Mouse (Mus musculus) limb, embryonic 11.5 days (tissue): ENCODE results near the gene Gm20219. TPM values are rescaled to one million over a fixed set of nuclear protein-coding genes. Genes with fewer than 3 reads are reported as not detected.
A peak's percentile ranks its signal among the peaks of the same experiment; 100 is the strongest.

Experiments used
- ATAC-seq: fragments of 200-750 bp; cut with Nextera tagmentation; 2 replicates; pipeline ENCODE4 v1.8.0; 2017; ENCODE audit warnings: low read depth; ENCODE audit not compliant: insufficient number of reproducible peaks, low FRiP score, low TSS enrichment
- DNase-seq: peaks from one replicate; pipeline ENCODE4 v3.0.0-alpha.2; 2015; ENCODE audit warnings: low spot score
- H3K27ac ChIP-seq: fragments of 300-500 bp; sonication (generic); replicated peaks from 2 replicates; pipeline ENCODE4 v1.5.1; 2014; ENCODE audit warnings: low read depth, mild to moderate bottlenecking, low read length
- H3K27me3 ChIP-seq: fragments of 300-500 bp; sonication (generic); 2 replicates; pipeline ENCODE4 v1.6.1; 2014; ENCODE audit warnings: mild to moderate bottlenecking, low read length, mixed read lengths; ENCODE audit not compliant: control insufficient read depth, insufficient read depth
- H3K36me3 ChIP-seq: fragments of 300-500 bp; sonication (generic); 2 replicates; pipeline ENCODE4 v1.6.1; 2014; ENCODE audit warnings: mild to moderate bottlenecking, low read length, moderate library complexity, mixed read lengths; ENCODE audit not compliant: control insufficient read depth, insufficient read depth
- H3K4me1 ChIP-seq: fragments of 300-500 bp; sonication (generic); 2 replicates; pipeline ENCODE4 v1.6.1; 2014; ENCODE audit warnings: low read length, mixed read lengths; ENCODE audit not compliant: control insufficient read depth, insufficient read depth
- H3K4me2 ChIP-seq: fragments of 300-500 bp; sonication (generic); 2 replicates; pipeline ENCODE4 v1.6.1; 2014; ENCODE audit warnings: low read depth, mild to moderate bottlenecking, moderate library complexity; ENCODE audit not compliant: severe bottlenecking
- H3K4me3 ChIP-seq: fragments of 300-500 bp; sonication (generic); 2 replicates; pipeline ENCODE4 v1.5.1; 2014; ENCODE audit warnings: low read depth, low read length
- H3K9ac ChIP-seq: fragments of 300-500 bp; sonication (generic); 2 replicates; pipeline ENCODE4 v1.6.1; 2014; ENCODE audit warnings: mild to moderate bottlenecking, low read length
- H3K9me3 ChIP-seq: fragments of 300-500 bp; sonication (generic); 2 replicates; pipeline ENCODE4 v1.6.1; 2016; ENCODE audit warnings: low read length; ENCODE audit not compliant: control insufficient read depth
- WGBS: fragments of 180-500 bp; shearing (Covaris S2); extraction: QIAGEN DNeasy Blood & Tissue Kit; methylation state at CpG from one replicate; pipeline ENCODE4 v1.1.7; 2014; 5-methylcytosine and 5-hydroxymethylcytosine counted together
- polyA plus RNA-seq: library from polyadenylated mRNA; unstranded; fragments of >200 nt; fragmentation: Nextera tagmentation; extraction: Ambion mirVana; gene quantifications from 2 replicates; pipeline ENCODE4 v1.2.1, GENCODE M21; 2014

Gene Gm20219
- polyA plus RNA-seq, 1 experiment from 2014 or later = 0.73 TPM

- Histone ChIP-seq H3K27me3 (no peaks in the 10 kb centered on the region), H3K4me1 (no peaks in the 10 kb centered on the region), H3K27ac (no peak overlapping the region), H3K4me3 (no peak overlapping the region), H3K4me2 (no peak overlapping the region), H3K9ac (no peak overlapping the region), H3K9me3 (no peaks in the 10 kb centered on the region), H3K36me3 (no peaks in the 10 kb centered on the region)
- 33% methylated on average over 6 of the region's 6 CpGs for WGBS
- peak; percentile 22 for DNase-seq
- ATAC-seq = peak; percentile 71; the same call in 1 of the 2 replicates
Observed at GRCm38 (mm10) chr17:56540562-56540975, 13.6 kb downstream of the Gm20219 start.

GRCm38 (mm10) chr17:56537912-56538311 is 16.3 kb downstream of the Gm20219 start:
- DNase-seq = no peak

GRCm38 (mm10) chr17:56536874-56537273 is 17.3 kb downstream of the Gm20219 start:
- Histone ChIP-seq H3K4me2 (no peak overlapping the region), H3K4me3 (no peak overlapping the region), H3K27ac (no peak overlapping the region), H3K9me3 (no peaks in the 10 kb centered on the region), H3K9ac (no peak overlapping the region), H3K4me1 (no peaks in the 10 kb centered on the region), H3K27me3 (no peaks in the 10 kb centered on the region), H3K36me3 (no peaks in the 10 kb centered on the region)
- DNase-seq (no peak), ATAC-seq (no peak)
- 77% methylated on average over 3 of the region's 3 CpGs for WGBS

More at GRCm38 (mm10) chr17:56537912-56538311, 16.3 kb downstream of the Gm20219 start:
- H3K27ac ChIP-seq = no peak overlapping the region
- H3K4me3 ChIP-seq = no peak overlapping the region
- H3K9me3 ChIP-seq = no peaks in the 10 kb centered on the region
- no peak overlapping the region for H3K4me2 ChIP-seq
- H3K4me1 ChIP-seq = no peaks in the 10 kb centered on the region
- no peak overlapping the region for H3K9ac ChIP-seq
- H3K27me3 ChIP-seq = no peaks in the 10 kb centered on the region
- WGBS = 51% methylated on average over 8 of the region's 8 CpGs
- no peak for ATAC-seq
- H3K36me3 ChIP-seq = no peaks in the 10 kb centered on the region

- no peaks in the 10 kb centered on the region for H3K4me1 ChIP-seq
Observed at GRCm38 (mm10) chr17:56536192-56536591, 18.0 kb downstream of the Gm20219 start.

GRCm38 (mm10) chr17:56524943-56525342 is 29.2 kb downstream of the Gm20219 start:
- no peak overlapping the region for H3K4me3 ChIP-seq
- WGBS = 80% methylated on average over 4 of the region's 4 CpGs
- H3K9me3 ChIP-seq = no peaks in the 10 kb centered on the region
- no peaks in the 10 kb centered on the region for H3K4me1 ChIP-seq
- ATAC-seq = no peak
- no peak overlapping the region for H3K9ac ChIP-seq
- DNase-seq = no peak
- no peak overlapping the region for H3K27ac ChIP-seq
- H3K4me2 ChIP-seq = no peak overlapping the region
- no peaks in the 10 kb centered on the region for H3K27me3 ChIP-seq
- no peaks in the 10 kb centered on the region for H3K36me3 ChIP-seq

More at GRCm38 (mm10) chr17:56536192-56536591, 18.0 kb downstream of the Gm20219 start:
- H3K9ac ChIP-seq = no peak overlapping the region
- H3K27ac ChIP-seq = no peak overlapping the region
- H3K4me2 ChIP-seq = no peak overlapping the region
- 78% methylated on average over 14 of the region's 14 CpGs for WGBS
- DNase-seq (no peak), ATAC-seq (no peak)
- no peaks in the 10 kb centered on the region for H3K9me3 ChIP-seq
- H3K4me3 ChIP-seq = no peak overlapping the region
- H3K27me3 ChIP-seq = no peaks in the 10 kb centered on the region
- no peaks in the 10 kb centered on the region for H3K36me3 ChIP-seq

GRCm38 (mm10) chr17:56522744-56523143 is 31.4 kb downstream of the Gm20219 start:
- Histone ChIP-seq H3K4me3 (no peak overlapping the region), H3K4me1 (no peaks in the 10 kb centered on the region), H3K36me3 (no peaks in the 10 kb centered on the region), H3K4me2 (no peak overlapping the region), H3K9ac (no peak overlapping the region), H3K27me3 (no peaks in the 10 kb centered on the region), H3K9me3 (no peaks in the 10 kb centered on the region), H3K27ac (no peak overlapping the region)
- ATAC-seq = no peak
- 50% methylated on average over 1 of the region's 1 CpGs for WGBS
- DNase-seq = no peak

- DNase-seq = peak; percentile 45
- no peaks in the 10 kb centered on the region for H3K36me3 ChIP-seq
Observed at GRCm38 (mm10) chr17:56515690-56516410, 38.3 kb downstream of the Gm20219 start.

GRCm38 (mm10) chr17:56514916-56515315 is 39.3 kb downstream of the Gm20219 start:
- Histone ChIP-seq H3K9ac (no peak overlapping the region), H3K27ac (no peak overlapping the region), H3K27me3 (peaks cover 42% of the 10 kb centered on the region), H3K4me3 (no peak overlapping the region), H3K36me3 (no peaks in the 10 kb centered on the region), H3K4me2 (no peak overlapping the region), H3K9me3 (peaks cover 6% of the 10 kb centered on the region; the same call in 1 of the 2 replicates), H3K4me1 (peaks cover 12% of the 10 kb centered on the region; the same call in 1 of the 2 replicates)
- ATAC-seq = no peak
- DNase-seq = no peak
- WGBS = 52% methylated on average over 12 of the region's 12 CpGs

More at GRCm38 (mm10) chr17:56515690-56516410, 38.3 kb downstream of the Gm20219 start:
- Histone ChIP-seq H3K9me3 (peaks cover 2% of the 10 kb centered on the region; the same call in 1 of the 2 replicates), H3K4me3 (no peak overlapping the region), H3K27ac (no peak overlapping the region), H3K4me1 (peaks cover 11% of the 10 kb centered on the region; the same call in 1 of the 2 replicates), H3K27me3 (peaks cover 32% of the 10 kb centered on the region), H3K4me2 (peak overlapping the region; percentile 0; the same call in 1 of the 2 replicates), H3K9ac (no peak overlapping the region)
- ATAC-seq = 0 out of 2 replicates have a peak, but pooled peaks have one; percentile 38
- 13% methylated on average over 13 of the region's 13 CpGs for WGBS
